In the genomic region with DNA sequence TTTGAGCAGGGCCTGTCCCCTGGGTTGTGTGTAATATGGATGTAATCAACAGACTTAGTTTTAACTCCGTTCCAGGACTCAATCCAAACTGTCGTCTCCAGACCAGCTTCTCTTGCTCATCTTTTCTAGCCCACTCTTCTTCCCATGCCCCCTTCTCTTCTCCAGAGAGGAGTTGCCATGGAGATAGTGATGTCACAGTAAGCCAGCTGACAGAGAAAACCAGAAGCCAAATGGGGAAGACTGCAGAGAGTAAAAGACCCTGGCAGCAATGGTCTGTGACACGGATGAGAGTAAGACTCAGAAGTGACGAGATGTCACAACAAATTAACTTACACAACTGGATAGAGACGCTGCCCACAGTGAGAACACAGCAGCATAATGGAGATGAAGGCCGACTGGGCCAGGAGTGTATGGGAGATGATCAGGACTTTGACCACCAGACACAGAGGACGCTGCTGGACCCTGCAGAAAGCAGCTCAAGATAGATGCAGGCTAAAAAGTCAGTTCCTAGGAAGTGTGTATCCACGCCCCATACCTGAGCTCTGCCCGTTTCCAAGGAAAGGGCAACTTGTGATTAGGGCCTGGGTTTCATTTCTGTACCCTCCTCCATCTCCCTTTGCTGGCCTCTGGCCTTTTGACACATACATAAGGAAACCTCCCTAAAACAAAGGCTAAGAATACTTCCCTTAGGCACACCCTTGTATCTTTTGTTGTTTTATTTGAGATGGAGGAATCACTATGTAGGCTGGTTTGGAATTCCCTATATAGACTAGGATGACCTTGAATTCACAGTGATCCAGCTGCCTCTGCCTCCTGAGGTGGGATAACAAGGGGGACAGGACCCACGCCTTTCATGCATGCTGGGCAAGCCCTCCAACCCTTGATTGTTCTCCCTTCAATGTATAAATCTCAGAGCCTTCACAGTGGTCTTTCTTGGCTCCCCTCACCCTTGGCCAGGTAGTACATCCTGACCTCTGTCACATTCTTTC, we compare ENCODE assay signal across 10 mouse cellular contexts. TPM values are rescaled to one million over a fixed set of nuclear protein-coding genes. Genes with fewer than 3 reads are reported as not detected.
A peak's percentile ranks its signal among the peaks of the same experiment; 100 is the strongest.
DNase-seq lines count a peak whose midpoint lies in the region; ATAC-seq and TF ChIP-seq lines count a peak whose summit lies in the region.
"Had no signal": no experiment of that assay in that cellular context is flagged by ENCODE, and none has a peak within 500 bp of the region (broad histone marks: within the 10 kb centered on the region; RNA-seq: fewer than 3 reads in every experiment).

No protein-coding gene starts in this region.

- peak overlapping the region; percentile 68 for H3K27ac ChIP-seq in cortical plate, adult 2 months (ENCODE audit: insufficient read depth, low read length)
- peak overlapping the region; percentile 64 for H3K27ac ChIP-seq in hindbrain, embryonic 15.5 days (replicated peaks)

- no peaks in the 10 kb centered on the region for H3K27me3 ChIP-seq in hindbrain, embryonic 15.5 days
- H3K27me3 ChIP-seq: Patski had no signal

- peaks cover 5% of the 10 kb centered on the region for H3K4me1 ChIP-seq in cortical plate, adult 2 months (ENCODE audit: control insufficient read depth, insufficient read depth, low read length)
- H3K4me1 ChIP-seq in hindbrain, embryonic 15.5 days (replicated peaks), result peaks cover 28% of the 10 kb centered on the region

- H3K9ac ChIP-seq in hindbrain, embryonic 15.5 days, result no peak overlapping the region
- H3K9ac ChIP-seq: lung, embryonic 14.5 days had no signal

- WGBS in hindbrain, embryonic 15.5 days, result 44% methylated on average over 10 of the region's 10 CpGs

- 0 out of 2 replicates have a peak overlapping the region, but pooled peaks have one; percentile 7 for H3K4me2 ChIP-seq in hindbrain, embryonic 15.5 days
- H3K4me2 ChIP-seq: lung, embryonic 14.5 days had no signal

- TF ChIP-seq CTCF in cortical plate, adult 2 months (IDR thresholded peaks at IDR 0.05; ENCODE audit: extremely low read depth, insufficient read depth, low read length), result no peak

- peak; percentile 42 for DNase-seq in layer of hippocampus, adult 9-11 months
- DNase-seq in layer of hippocampus, adult 8-10 months (ENCODE audit: low spot score in 2 of 2), result no peak
- DNase-seq in retina, embryonic 14.5 days (ENCODE audit: low spot score), result peak; percentile 64
- no peak for DNase-seq in c-Kit-positive CD71-positive TER-119-positive erythroid progenitor cells, embryonic 14.5 days (ENCODE audit: low spot score)
- no peak for DNase-seq in heart, postnatal 25 days (ENCODE audit: low spot score)
- DNase-seq: gastrocnemius, postnatal 36 days; lung, embryonic 14.5 days had no signal

- intact Hi-C loops in heart, postnatal 25 days (cut with DNase I), result no loop called here

- no peaks in the 10 kb centered on the region for H3K36me3 ChIP-seq in hindbrain, embryonic 15.5 days

- H3K9me3 ChIP-seq in hindbrain, embryonic 15.5 days, result no peaks in the 10 kb centered on the region

- TF ChIP-seq POLR2A in cortical plate, adult 2 months (IDR thresholded peaks at IDR 0.05; ENCODE audit: extremely low read depth, insufficient read depth, low read length), result peak; percentile 43; the same call in 1 of the 2 replicates

- H3K4me3 ChIP-seq in cortical plate, adult 2 months (ENCODE audit: insufficient read depth, low read length), result no peak overlapping the region
- H3K4me3 ChIP-seq in hindbrain, embryonic 15.5 days, result no peak overlapping the region

- ATAC-seq in hindbrain, embryonic 15.5 days (ENCODE audit: low FRiP score, low read depth), result peak; percentile 82

RNA-seq across cellular contexts. Expression of a gene that starts 31.4 kb away (rescaled TPM):
- total RNA-seq in layer of hippocampus, adult 8-10 months (2022), result 100 to 1,000 TPM in 2 of 4 experiments, 10 to 100 TPM in 2; 89.0 to 124 (median 100) TPM
- 100 and 101 TPM in 2 replicates for polyA plus RNA-seq in cortical plate, adult 2 months (2012; rRNA removed)
- 43.4 and 44.5 TPM in 2 replicates for polyA plus RNA-seq in hindbrain, embryonic 15.5 days (2015; fragmentation: Nextera tagmentation; extraction: Ambion mirVana)
- 1 to 10 TPM; 1.8 to 2.2 TPM for total RNA-seq in heart, postnatal 25 days (2021)

RNA-seq across cellular contexts. Expression of a gene that starts 49.6 kb away (rescaled TPM):
- 10 to 100 TPM; 26.8 to 29.2 (median 27.8) TPM for total RNA-seq in layer of hippocampus, adult 8-10 months (2022)
- 12.7 and 13.1 TPM in 2 replicates for polyA plus RNA-seq in cortical plate, adult 2 months (2012; rRNA removed)
- 8.2 and 9.0 TPM in 2 replicates for polyA plus RNA-seq in hindbrain, embryonic 15.5 days (2015; fragmentation: Nextera tagmentation; extraction: Ambion mirVana)
- 10 to 100 TPM; 31.8 to 37.0 TPM for total RNA-seq in heart, postnatal 25 days (2021)

Comparison
In these comparisons a context has a peak if more than half of its experiments do, and no peak if none do; other contexts are left out.
1. DNase-seq: peak in layer of hippocampus, adult 9-11 months (single experiment) and retina, embryonic 14.5 days (single experiment); none in layer of hippocampus, adult 8-10 months (0 of 2), c-Kit-positive CD71-positive TER-119-positive erythroid progenitor cells, embryonic 14.5 days (single experiment) and heart, postnatal 25 days (single experiment).
2. RNA of a gene that starts 31.4 kb away (total RNA-seq): 89.0 to 124 TPM in layer of hippocampus, adult 8-10 months; 1.8 to 2.2 TPM in heart, postnatal 25 days; every median in the first group is over 10 times any median in the second.